Mouse (Mus musculus): ENCODE results near the gene Vmn2r12. TPM values are rescaled to one million over a fixed set of nuclear protein-coding genes. Genes with fewer than 3 reads are reported as not detected.
"Not testable (repeated sequence)": the region's sequence is repeated elsewhere in the genome, so short reads cannot be mapped to it uniquely, and the experiment has no call there.

Vmn2r12 gene
- not detected in 2 replicates for polyA plus RNA-seq (2015; fragmentation: Nextera tagmentation; extraction: Ambion mirVana)

DNA sequence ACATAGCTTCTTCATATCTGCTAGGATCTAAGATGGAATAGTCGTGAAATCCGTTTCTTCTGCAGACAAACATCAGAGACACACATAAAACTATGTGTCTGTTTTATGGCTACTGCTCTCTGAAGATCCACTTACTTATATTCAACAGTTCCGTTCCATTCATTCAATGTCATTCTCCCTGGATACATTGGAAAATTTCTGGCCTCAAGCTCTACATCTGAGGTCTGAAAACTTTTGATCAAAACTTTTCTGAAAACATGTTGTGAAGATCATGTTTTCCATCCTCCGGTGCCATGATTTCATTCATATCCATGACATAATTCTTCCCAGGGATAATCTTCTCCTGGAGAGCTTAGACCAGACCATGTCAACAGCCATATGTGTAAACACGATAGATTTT is at the start of gene Vmn2r12:
Vmn2r12 (minus strand) TSS at position 101 of the 400 bp plus-strand sequence.
- H3K27ac ChIP-seq (replicated peaks); H3K9ac ChIP-seq; ATAC-seq (ENCODE audit: low read depth); H3K4me1 ChIP-seq (replicated peaks); H3K4me2 ChIP-seq; H3K36me3 ChIP-seq; H3K27me3 ChIP-seq; H3K4me3 ChIP-seq: not testable (repeated sequence)
- peaks cover 16% of the 10 kb centered on the region for H3K9me3 ChIP-seq
- 92% methylated on average over 5 of the region's 5 CpGs for WGBS

DNA sequence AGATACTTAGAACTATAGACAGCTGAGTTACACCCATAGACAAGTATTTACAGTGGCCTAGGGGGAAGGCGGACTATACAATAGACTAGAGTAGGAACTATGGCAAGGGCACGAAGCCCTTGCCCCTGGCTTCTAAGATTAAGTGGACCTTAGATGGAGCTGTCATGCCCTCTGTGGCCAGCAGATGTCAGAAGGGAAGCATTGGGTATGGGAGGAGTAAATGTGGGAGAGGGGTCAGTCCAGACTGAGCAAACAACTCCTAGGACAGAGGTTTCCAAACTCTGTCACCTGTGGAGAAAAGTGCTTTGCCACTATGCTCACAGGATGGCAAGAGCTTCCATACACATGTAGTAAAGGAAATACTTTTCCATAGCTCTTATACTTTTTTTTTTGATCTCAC is 41.8 kb upstream of the Vmn2r12 start:
- Histone ChIP-seq H3K27me3 (no peaks in the 10 kb centered on the region), H3K9ac (no peak overlapping the region), H3K36me3 (no peaks in the 10 kb centered on the region), H3K4me1 (replicated peaks) (no peaks in the 10 kb centered on the region), H3K27ac (replicated peaks) (no peak overlapping the region), H3K4me2 (no peak overlapping the region), H3K9me3 (peaks cover 40% of the 10 kb centered on the region), H3K4me3 (no peak overlapping the region)
- no peak for ATAC-seq (ENCODE audit: low read depth)
- WGBS = 80% methylated on average over 2 of the region's 2 CpGs

GRCm38 (mm10) chr5:109136731-109137130 is 39.0 kb upstream of the Vmn2r12 start:
- H3K9me3 ChIP-seq = peaks cover 46% of the 10 kb centered on the region
- H3K27ac ChIP-seq (replicated peaks) = no peak overlapping the region
- H3K4me1 ChIP-seq (replicated peaks) = no peaks in the 10 kb centered on the region
- no peak for ATAC-seq (ENCODE audit: low read depth)
- H3K9ac ChIP-seq = no peak overlapping the region
- no peak overlapping the region for H3K4me3 ChIP-seq
- no peak overlapping the region for H3K4me2 ChIP-seq
- no peaks in the 10 kb centered on the region for H3K27me3 ChIP-seq
- no peaks in the 10 kb centered on the region for H3K36me3 ChIP-seq
- WGBS = 84% methylated on average over 2 of the region's 2 CpGs

DNA sequence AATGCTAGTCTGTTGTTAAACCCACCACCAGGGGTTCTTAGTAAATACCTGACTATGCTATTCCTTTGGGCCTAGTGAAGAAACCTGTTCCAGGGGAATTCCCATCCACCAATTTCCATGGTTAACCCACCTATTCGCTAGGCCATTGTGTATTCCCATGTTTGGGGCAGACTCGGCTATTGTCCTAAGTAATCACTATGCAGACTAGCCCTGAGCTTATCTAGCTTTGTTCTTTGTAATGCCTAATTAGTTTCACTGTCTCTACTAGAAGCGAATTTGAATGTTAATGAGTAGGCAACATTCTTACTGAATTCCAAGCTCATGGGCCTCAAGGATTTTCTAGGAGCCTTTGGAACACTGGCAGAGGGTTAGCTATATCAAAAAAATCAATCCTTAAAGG is 1.3 kb downstream of the Vmn2r12 start:
- H3K4me2 ChIP-seq; H3K36me3 ChIP-seq; H3K4me1 ChIP-seq (replicated peaks); H3K27me3 ChIP-seq; H3K9ac ChIP-seq; H3K27ac ChIP-seq (replicated peaks); ATAC-seq (ENCODE audit: low read depth); H3K4me3 ChIP-seq: not testable (repeated sequence)
- WGBS = 86% methylated on average over 3 of the region's 3 CpGs
- H3K9me3 ChIP-seq = peaks cover 16% of the 10 kb centered on the region

- ATAC-seq (ENCODE audit: low read depth); H3K36me3 ChIP-seq; H3K4me3 ChIP-seq; H3K4me1 ChIP-seq (replicated peaks); H3K9me3 ChIP-seq; H3K9ac ChIP-seq; H3K4me2 ChIP-seq; H3K27ac ChIP-seq (replicated peaks); H3K27me3 ChIP-seq: not testable (repeated sequence)
- WGBS = 45% methylated on average over 4 of the region's 4 CpGs
Observed at GRCm38 (mm10) chr5:109072016-109072415, 25.7 kb downstream of the Vmn2r12 start.

DNA sequence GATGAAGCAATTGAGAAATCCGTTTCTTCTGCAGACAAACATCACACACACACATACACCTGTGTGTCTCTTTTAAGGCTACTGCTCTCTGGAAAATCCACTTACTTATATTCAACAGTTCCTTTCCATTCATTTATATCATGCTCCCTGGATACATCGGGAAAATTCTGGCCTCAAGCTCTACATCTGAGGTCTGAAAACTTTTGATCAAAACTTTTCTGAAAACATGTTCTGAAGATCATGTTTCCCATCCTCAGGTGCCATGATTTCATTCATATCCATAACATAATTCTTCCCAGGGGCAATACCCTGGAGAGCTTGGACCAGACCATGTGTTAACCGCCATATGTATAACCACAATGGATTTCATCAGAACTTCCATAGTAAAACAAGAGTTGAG is 38.3 kb downstream of the Vmn2r12 start, which contains the start of gene Vmn2r11:
Vmn2r11 (minus strand) TSS at position 101 of the 400 bp plus-strand sequence.
- H3K9me3 ChIP-seq = peaks cover 38% of the 10 kb centered on the region
- H3K4me2 ChIP-seq; H3K4me1 ChIP-seq (replicated peaks); H3K36me3 ChIP-seq; H3K4me3 ChIP-seq; H3K9ac ChIP-seq; H3K27me3 ChIP-seq; ATAC-seq (ENCODE audit: low read depth); H3K27ac ChIP-seq (replicated peaks): not testable (repeated sequence)
- WGBS = 91% methylated on average over 3 of the region's 3 CpGs

- WGBS = 87% methylated on average over 1 of the region's 1 CpGs
- Histone ChIP-seq H3K27ac (replicated peaks) (no peak overlapping the region), H3K4me1 (replicated peaks) (no peaks in the 10 kb centered on the region), H3K9me3 (peaks cover 23% of the 10 kb centered on the region), H3K4me2 (no peak overlapping the region), H3K27me3 (no peaks in the 10 kb centered on the region), H3K36me3 (no peaks in the 10 kb centered on the region), H3K9ac (no peak overlapping the region), H3K4me3 (no peak overlapping the region)
- no peak for ATAC-seq (ENCODE audit: low read depth)
Observed at GRCm38 (mm10) chr5:109055286-109055685, 42.5 kb downstream of the Vmn2r12 start.

Other genes with a start within 250 kb of the Vmn2r12 start
- gene Vmn2r9, start 245.3 kb downstream of the Vmn2r12 start, polyA plus RNA-seq (2015; fragmentation: Nextera tagmentation; extraction: Ambion mirVana) = not detected in 2 replicates
- not detected in 2 replicates for gene Vmn2r10, start 91.4 kb downstream of the Vmn2r12 start, polyA plus RNA-seq (2015; fragmentation: Nextera tagmentation; extraction: Ambion mirVana)
- not detected in 2 replicates for gene Vmn2r11, start 38.4 kb downstream of the Vmn2r12 start, polyA plus RNA-seq (2015; fragmentation: Nextera tagmentation; extraction: Ambion mirVana)
- not detected in 2 replicates for gene Vmn2r13, start 94.2 kb upstream of the Vmn2r12 start, polyA plus RNA-seq (2015; fragmentation: Nextera tagmentation; extraction: Ambion mirVana)
- not detected in 2 replicates for gene Vmn2r14, start 126.8 kb upstream of the Vmn2r12 start, polyA plus RNA-seq (2015; fragmentation: Nextera tagmentation; extraction: Ambion mirVana)
- not detected in 2 replicates for gene Vmn2r15, start 199.7 kb upstream of the Vmn2r12 start, polyA plus RNA-seq (2015; fragmentation: Nextera tagmentation; extraction: Ambion mirVana)
- not detected in 2 replicates for gene Vmn2r16, start 232.2 kb upstream of the Vmn2r12 start, polyA plus RNA-seq (2015; fragmentation: Nextera tagmentation; extraction: Ambion mirVana)